Mouse (Mus musculus): ENCODE measurements around the gene Parp16. TPM values are rescaled to one million over a fixed set of nuclear protein-coding genes. Genes with fewer than 3 reads are reported as not detected.

The Parp16 gene
- total RNA-seq, 1 experiment, result 4.9 TPM

GRCm38 (mm10) chr9:65235601-65236000, 40.4 kb downstream of the Parp16 start:
- Histone ChIP-seq H3K4me1 (ENCODE audit: control insufficient read depth in 2 of 2, insufficient read depth in 2 of 2, low read length in 2 of 2, poor library complexity in 1 of 2) (peaks cover 0 to 7% of the 10 kb centered on the region in 2 experiments; a peak in 2 of 4 replicates), H3K36me3 (ENCODE audit: control insufficient read depth, insufficient read depth, low read length, poor library complexity, severe bottlenecking) (peaks cover 14% of the 10 kb centered on the region), H3K27ac (ENCODE audit: insufficient read depth, low read depth, low read length, poor library complexity, severe bottlenecking) (no peak overlapping the region), H3K9ac (ENCODE audit: insufficient read depth, low read depth, low read length, poor library complexity, severe bottlenecking) (no peak overlapping the region), H3K9me3 (ENCODE audit: control insufficient read depth, insufficient read depth, low read depth, low read length) (no peaks in the 10 kb centered on the region), H3K4me3 (ENCODE audit: insufficient read depth in 1 of 2, low read depth in 1 of 2, low read length in 2 of 2, poor library complexity in 1 of 2, severe bottlenecking in 1 of 2) (no peak overlapping the region)
- in situ Hi-C loops (cut with MboI; ENCODE audit: low sequenced_read_pairs in 2 of 2, unreplicated experiment in 2 of 2), result no loop called here
- TF ChIP-seq ZNF384 (IDR thresholded peaks at IDR 0.05; ENCODE audit: low read depth, low read length) (no peak), MAFK (IDR thresholded peaks at IDR 0.05; ENCODE audit: insufficient read depth, low read depth, low read length) (no peak), HCFC1 (IDR thresholded peaks at IDR 0.05; ENCODE audit: borderline replicate concordance, insufficient read depth, low read length) (no peak), ZC3H11A (IDR thresholded peaks at IDR 0.05; ENCODE audit: borderline replicate concordance, low read depth, low read length) (no peak), CHD2 (IDR thresholded peaks at IDR 0.05; ENCODE audit: low read depth, low read length) (no peak)
- no peak for DNase-seq (ENCODE audit: low read depth, low spot score)

GRCm38 (mm10) chr9:65237616-65238015, 42.5 kb downstream of the Parp16 start:
- Histone ChIP-seq H3K4me3 (ENCODE audit: insufficient read depth in 1 of 2, low read depth in 1 of 2, low read length in 2 of 2, poor library complexity in 1 of 2, severe bottlenecking in 1 of 2) (no peak overlapping the region), H3K27ac (ENCODE audit: insufficient read depth, low read depth, low read length, poor library complexity, severe bottlenecking) (no peak overlapping the region), H3K9ac (ENCODE audit: insufficient read depth, low read depth, low read length, poor library complexity, severe bottlenecking) (no peak overlapping the region), H3K36me3 (ENCODE audit: control insufficient read depth, insufficient read depth, low read length, poor library complexity, severe bottlenecking) (peaks cover 8% of the 10 kb centered on the region; the same call in 1 of the 2 replicates), H3K4me1 (ENCODE audit: control insufficient read depth in 2 of 2, insufficient read depth in 2 of 2, low read length in 2 of 2, poor library complexity in 1 of 2) (peaks cover 0 to 3% of the 10 kb centered on the region in 2 experiments; a peak in 2 of 4 replicates), H3K9me3 (ENCODE audit: control insufficient read depth, insufficient read depth, low read depth, low read length) (no peaks in the 10 kb centered on the region)
- TF ChIP-seq HCFC1 (IDR thresholded peaks at IDR 0.05; ENCODE audit: borderline replicate concordance, insufficient read depth, low read length), result no peak
- no peak for TF ChIP-seq MAFK (IDR thresholded peaks at IDR 0.05; ENCODE audit: insufficient read depth, low read depth, low read length)
- no peak for TF ChIP-seq ZNF384 (IDR thresholded peaks at IDR 0.05; ENCODE audit: low read depth, low read length)
- no peak for DNase-seq (ENCODE audit: low read depth, low spot score)
- in situ Hi-C loops (cut with MboI; ENCODE audit: low sequenced_read_pairs in 2 of 2, unreplicated experiment in 2 of 2), result no loop called here

GRCm38 (mm10) chr9:65238191-65238760, 43.1 kb downstream of the Parp16 start:
- in situ Hi-C loops (cut with MboI; ENCODE audit: low sequenced_read_pairs in 2 of 2, unreplicated experiment in 2 of 2), result no loop called here
- peaks cover 8% of the 10 kb centered on the region; the same call in 1 of the 2 replicates for H3K36me3 ChIP-seq (ENCODE audit: control insufficient read depth, insufficient read depth, low read length, poor library complexity, severe bottlenecking)
- no peak overlapping the region for H3K27ac ChIP-seq (ENCODE audit: insufficient read depth, low read depth, low read length, poor library complexity, severe bottlenecking)
- no peaks in the 10 kb centered on the region for H3K9me3 ChIP-seq (ENCODE audit: control insufficient read depth, insufficient read depth, low read depth, low read length)
- no peak overlapping the region for H3K9ac ChIP-seq (ENCODE audit: insufficient read depth, low read depth, low read length, poor library complexity, severe bottlenecking)
- TF ChIP-seq HCFC1 (IDR thresholded peaks at IDR 0.05; ENCODE audit: borderline replicate concordance, insufficient read depth, low read length) (no peak), CHD2 (IDR thresholded peaks at IDR 0.05; ENCODE audit: low read depth, low read length) (no peak), ZC3H11A (IDR thresholded peaks at IDR 0.05; ENCODE audit: borderline replicate concordance, low read depth, low read length) (no peak), MAFK (IDR thresholded peaks at IDR 0.05; ENCODE audit: insufficient read depth, low read depth, low read length) (no peak), ZNF384 (IDR thresholded peaks at IDR 0.05; ENCODE audit: low read depth, low read length) (no peak)
- H3K4me1 ChIP-seq (ENCODE audit: control insufficient read depth in 2 of 2, insufficient read depth in 2 of 2, low read length in 2 of 2, poor library complexity in 1 of 2), result peaks cover 0 to 3% of the 10 kb centered on the region in 2 experiments; a peak in 2 of 4 replicates
- no peak for DNase-seq (ENCODE audit: low read depth, low spot score)
- H3K4me3 ChIP-seq (ENCODE audit: insufficient read depth in 1 of 2, low read depth in 1 of 2, low read length in 2 of 2, poor library complexity in 1 of 2, severe bottlenecking in 1 of 2), result no peak overlapping the region

- TF ChIP-seq ZNF384 (IDR thresholded peaks at IDR 0.05; ENCODE audit: low read depth, low read length) (no peak), CHD2 (IDR thresholded peaks at IDR 0.05; ENCODE audit: low read depth, low read length) (no peak), ZC3H11A (IDR thresholded peaks at IDR 0.05; ENCODE audit: borderline replicate concordance, low read depth, low read length) (no peak), HCFC1 (IDR thresholded peaks at IDR 0.05; ENCODE audit: borderline replicate concordance, insufficient read depth, low read length) (no peak), MAFK (IDR thresholded peaks at IDR 0.05; ENCODE audit: insufficient read depth, low read depth, low read length) (no peak)
- in situ Hi-C loops (cut with MboI; ENCODE audit: low sequenced_read_pairs in 2 of 2, unreplicated experiment in 2 of 2), result no loop called here
These were observed 44.0 kb downstream of the Parp16 start for GRCm38 (mm10) chr9:65239176-65239575.

More at GRCm38 (mm10) chr9:65239176-65239575, 44.0 kb downstream of the Parp16 start:
- Histone ChIP-seq H3K9ac (ENCODE audit: insufficient read depth, low read depth, low read length, poor library complexity, severe bottlenecking) (no peak overlapping the region), H3K4me3 (ENCODE audit: insufficient read depth in 1 of 2, low read depth in 1 of 2, low read length in 2 of 2, poor library complexity in 1 of 2, severe bottlenecking in 1 of 2) (no peak overlapping the region), H3K4me1 (ENCODE audit: control insufficient read depth in 2 of 2, insufficient read depth in 2 of 2, low read length in 2 of 2, poor library complexity in 1 of 2) (peaks cover 0 to 3% of the 10 kb centered on the region in 2 experiments; a peak in 2 of 4 replicates), H3K9me3 (ENCODE audit: control insufficient read depth, insufficient read depth, low read depth, low read length) (no peaks in the 10 kb centered on the region), H3K27ac (ENCODE audit: insufficient read depth, low read depth, low read length, poor library complexity, severe bottlenecking) (no peak overlapping the region), H3K36me3 (ENCODE audit: control insufficient read depth, insufficient read depth, low read length, poor library complexity, severe bottlenecking) (peaks cover 5% of the 10 kb centered on the region; the same call in 1 of the 2 replicates)
- DNase-seq (ENCODE audit: low read depth, low spot score), result no peak
